Mouse (Mus musculus) retina, postnatal 1 day (tissue): ENCODE results near the gene Hmgn3.
A peak's percentile ranks its signal among the peaks of the same experiment; 100 is the strongest.
"Not testable (repeated sequence)": the region's sequence is repeated elsewhere in the genome, so short reads cannot be mapped to it uniquely, and the experiment has no call there.

Experiments used
- DNase-seq: peaks from one replicate; pipeline ENCODE4 v3.0.0-alpha.2; 2012

Hmgn3 gene

GRCm38 (mm10) chr9:83146446-83147188, at the start of gene Hmgn3:
Hmgn3 (minus strand) TSS chr9:83146685.
- peak; percentile 96 for DNase-seq

GRCm38 (mm10) chr9:83195765-83196164, 49.3 kb upstream of the Hmgn3 start:
- no peak for DNase-seq

- peak; percentile 42 for DNase-seq
Measured at GRCm38 (mm10) chr9:83195007-83195406, 48.5 kb upstream of the Hmgn3 start.

GRCm38 (mm10) chr9:83187752-83188151, 41.3 kb upstream of the Hmgn3 start:
- no peak for DNase-seq

- peak; percentile 82 for DNase-seq
Measured at GRCm38 (mm10) chr9:83145591-83146445, 667 bp downstream of the Hmgn3 start.

- DNase-seq, result no peak
Measured at GRCm38 (mm10) chr9:83129831-83130230, 16.7 kb downstream of the Hmgn3 start.

GRCm38 (mm10) chr9:83127840-83128239, 18.6 kb downstream of the Hmgn3 start:
- DNase-seq, result no peak

GRCm38 (mm10) chr9:83126482-83126881, 20.0 kb downstream of the Hmgn3 start:
- DNase-seq, result not testable (repeated sequence)

GRCm38 (mm10) chr9:83119211-83119610, 27.3 kb downstream of the Hmgn3 start:
- no peak for DNase-seq

- DNase-seq, result no peak
Measured at GRCm38 (mm10) chr9:83117486-83117885, 29.0 kb downstream of the Hmgn3 start.

GRCm38 (mm10) chr9:83116774-83117474, 29.6 kb downstream of the Hmgn3 start:
- no peak for DNase-seq

- DNase-seq, result no peak
Measured at GRCm38 (mm10) chr9:83115676-83116075, 30.8 kb downstream of the Hmgn3 start.

- no peak for DNase-seq
Measured at GRCm38 (mm10) chr9:83113800-83114217, 32.7 kb downstream of the Hmgn3 start.

- peak; percentile 73 for DNase-seq
Measured at GRCm38 (mm10) chr9:83112305-83112768, 34.1 kb downstream of the Hmgn3 start.

GRCm38 (mm10) chr9:83111789-83112188, 34.7 kb downstream of the Hmgn3 start:
- no peak for DNase-seq

- no peak for DNase-seq
Measured at GRCm38 (mm10) chr9:83111117-83111686, 35.3 kb downstream of the Hmgn3 start.

- no peak for DNase-seq
Measured at GRCm38 (mm10) chr9:83110406-83111116, 35.9 kb downstream of the Hmgn3 start.

- no peak for DNase-seq
Measured at GRCm38 (mm10) chr9:83109705-83110104, 36.8 kb downstream of the Hmgn3 start.

- DNase-seq, result peak; percentile 55
Measured at GRCm38 (mm10) chr9:83108821-83109220, 37.7 kb downstream of the Hmgn3 start.

GRCm38 (mm10) chr9:83103785-83104184, 42.7 kb downstream of the Hmgn3 start:
- no peak for DNase-seq

- no peak for DNase-seq
Measured at GRCm38 (mm10) chr9:83101691-83102090, 44.8 kb downstream of the Hmgn3 start.

GRCm38 (mm10) chr9:83100786-83101185, 45.7 kb downstream of the Hmgn3 start:
- no peak for DNase-seq
